Mouse (Mus musculus) heart, adult 2 months (tissue): ENCODE data around the gene Grk3. TPM values are rescaled to one million over a fixed set of nuclear protein-coding genes. Genes with fewer than 3 reads are reported as not detected.

ENCODE experiments used
- DNase-seq, 2 experiments: peaks; one replicate each; pipeline ENCODE4 v3.0.0; 2021
- H3K27ac ChIP-seq: fragments of 200-600 bp; 2 replicates; pipeline ENCODE4 v1.8.1; 2022
- H3K27me3 ChIP-seq: fragments of 200-500 bp; 2 replicates; pipeline ENCODE4 v1.6.1; 2012; ENCODE audit warnings: mild to moderate bottlenecking, low read length, inconsistent platforms, mixed read lengths; ENCODE audit not compliant: control insufficient read depth, insufficient read depth
- H3K36me3 ChIP-seq: fragments of 200-500 bp; 2 replicates; pipeline ENCODE4 v1.6.1; 2012; ENCODE audit warnings: low read length, inconsistent platforms; ENCODE audit not compliant: control insufficient read depth, insufficient read depth
- H3K4me1 ChIP-seq: fragments of 200-500 bp; 2 replicates; pipeline ENCODE4 v1.6.1; 2011; ENCODE audit warnings: low read length; ENCODE audit not compliant: control insufficient read depth, insufficient read depth
- H3K4me3 ChIP-seq: fragments of 200-600 bp; 2 replicates; pipeline ENCODE4 v1.8.1; 2022
- H3K79me2 ChIP-seq: fragments of 200-500 bp; replicated peaks from 2 replicates; pipeline ENCODE4 v1.6.1; 2012; ENCODE audit warnings: mild to moderate bottlenecking, inconsistent platforms, low read length, moderate library complexity, mixed read lengths; ENCODE audit not compliant: control insufficient read depth, insufficient read depth
- H3K9ac ChIP-seq: fragments of 200-500 bp; 2 replicates; pipeline ENCODE4 v1.6.1; 2012; ENCODE audit warnings: low read depth, mild to moderate bottlenecking, control low read depth, inconsistent platforms, low read length, mixed read lengths
- CTCF ChIP-seq: fragments of 200-600 bp; IDR thresholded peaks from 2 replicates; pipeline ENCODE4 v1.8.1; 2022; ENCODE audit warnings: antibody characterized with exemption, mild to moderate bottlenecking, moderate library complexity
- EP300 ChIP-seq: fragments of 200-500 bp; IDR thresholded peaks from 2 replicates; pipeline ENCODE4 v1.6.1; 2011; ENCODE audit warnings: low read depth, low read length, control low read depth; ENCODE audit not compliant: insufficient read depth
- POLR2A ChIP-seq: fragments of 200-500 bp; IDR thresholded peaks from 2 replicates; pipeline ENCODE4 v1.6.1; 2011; ENCODE audit warnings: mild to moderate bottlenecking, low read depth, low read length, control low read depth; ENCODE audit not compliant: insufficient read depth
- WGBS: fragments of 180-500 bp; shearing (Covaris S2); methylation state at CpG from one replicate; pipeline ENCODE4 v1.1.7; 2018; 5-methylcytosine and 5-hydroxymethylcytosine counted together
- intact Hi-C: fragments of 180-260 bp; cut with DNase I; formaldehyde crosslinking; loops from one replicate; pipeline ENCODE4 v1.15.1; 2025
- polyA plus RNA-seq: library from polyadenylated mRNA; depleted of rRNA; stranded (reverse); fragments of >200 nt; gene quantifications from 2 replicates; pipeline ENCODE4 v1.2.3, GENCODE M21; 2012
- total RNA-seq, 2 experiments: library from RNA; stranded (reverse); gene quantifications; 2 replicates each; pipeline ENCODE4 v1.2.3; 2021

Gene Grk3
- total and polyA plus RNA-seq, 3 experiments, result 4.9 to 8.4 (median 5.2) TPM

DNA sequence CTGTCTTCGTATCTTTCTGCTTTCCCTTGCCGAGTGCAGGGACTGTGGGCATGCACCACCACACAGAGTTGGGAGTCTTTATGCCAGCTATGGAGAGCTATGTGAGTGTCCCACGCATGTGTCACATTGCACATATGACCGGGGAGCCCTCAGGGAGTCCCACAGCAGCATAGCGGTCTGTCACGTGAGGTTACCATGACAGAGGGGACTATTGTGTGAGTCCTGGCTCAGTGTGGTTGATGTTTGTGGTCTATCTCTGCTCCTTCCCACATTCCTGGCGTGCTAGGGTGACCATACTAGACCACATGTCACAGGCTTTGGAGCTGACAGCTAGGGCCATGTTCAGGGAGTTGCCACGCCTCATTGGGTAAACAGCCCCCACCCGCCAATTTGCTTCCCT, 36.4 kb downstream of the Grk3 start:
- intact Hi-C loops, result no loop called here
- Histone ChIP-seq H3K27ac (no peak overlapping the region), H3K9ac (no peak overlapping the region), H3K4me1 (no peaks in the 10 kb centered on the region), H3K79me2 (no peaks in the 10 kb centered on the region), H3K4me3 (no peak overlapping the region), H3K27me3 (no peaks in the 10 kb centered on the region), H3K36me3 (no peaks in the 10 kb centered on the region)
- 87% methylated on average over 9 of the region's 9 CpGs for WGBS
- DNase-seq, result no peak
- TF ChIP-seq EP300 (no peak), POLR2A (no peak), CTCF (no peak)

DNA sequence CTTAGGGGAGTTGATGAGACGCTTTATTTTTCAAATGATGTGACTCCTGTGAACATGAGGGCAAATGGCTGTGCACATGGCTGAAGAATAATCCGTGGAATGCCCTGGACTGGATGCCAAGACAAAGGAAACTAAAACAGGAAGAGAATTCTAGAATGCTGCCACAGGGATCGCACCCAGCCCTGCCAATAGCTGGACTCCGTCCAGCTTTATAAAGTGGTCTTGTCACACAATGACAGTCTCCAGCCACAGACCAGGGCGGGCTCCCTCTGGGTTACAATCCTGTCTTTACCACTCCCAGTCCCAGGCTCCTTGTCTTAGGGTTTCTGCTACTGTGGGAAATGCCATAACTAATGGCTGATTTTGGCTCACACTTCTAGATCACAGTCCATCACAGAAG, 38.5 kb downstream of the Grk3 start:
- no peak for DNase-seq
- Histone ChIP-seq H3K27me3 (no peaks in the 10 kb centered on the region), H3K4me3 (no peak overlapping the region), H3K27ac (no peak overlapping the region), H3K9ac (no peak overlapping the region), H3K36me3 (no peaks in the 10 kb centered on the region), H3K79me2 (no peaks in the 10 kb centered on the region), H3K4me1 (no peaks in the 10 kb centered on the region)
- 22% methylated on average over 5 of the region's 5 CpGs for WGBS
- intact Hi-C loops, result no loop called here
- TF ChIP-seq EP300 (no peak), CTCF (no peak), POLR2A (no peak)

DNA sequence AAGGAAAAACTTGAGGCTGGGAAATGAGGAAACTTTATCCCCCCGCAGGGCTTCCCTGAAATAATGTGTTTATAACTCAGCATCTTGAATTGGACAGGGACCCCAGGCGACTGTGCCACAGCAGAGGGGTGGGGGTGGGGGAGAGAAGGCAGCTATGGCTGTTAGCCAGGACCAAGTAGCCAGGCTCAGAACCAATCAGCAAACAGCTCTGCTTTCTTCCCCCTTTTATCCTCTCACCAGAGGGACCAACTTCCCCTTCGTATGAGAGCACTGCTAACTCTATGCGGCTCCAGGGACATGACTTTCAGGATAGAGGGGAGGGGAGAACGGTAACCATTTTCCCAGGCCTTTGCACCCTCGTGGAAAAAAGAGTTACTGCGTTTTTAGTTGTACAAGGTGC, 42.0 kb downstream of the Grk3 start:
- Histone ChIP-seq H3K4me3 (no peak overlapping the region), H3K36me3 (no peaks in the 10 kb centered on the region), H3K27ac (no peak overlapping the region), H3K27me3 (no peaks in the 10 kb centered on the region), H3K4me1 (no peaks in the 10 kb centered on the region), H3K9ac (no peak overlapping the region), H3K79me2 (no peaks in the 10 kb centered on the region)
- TF ChIP-seq POLR2A, result no peak
- TF ChIP-seq CTCF, result no peak
- no peak for TF ChIP-seq EP300
- WGBS, result 58% methylated on average over 7 of the region's 7 CpGs
- DNase-seq, result no peak
- intact Hi-C loops, result no loop called here

DNA sequence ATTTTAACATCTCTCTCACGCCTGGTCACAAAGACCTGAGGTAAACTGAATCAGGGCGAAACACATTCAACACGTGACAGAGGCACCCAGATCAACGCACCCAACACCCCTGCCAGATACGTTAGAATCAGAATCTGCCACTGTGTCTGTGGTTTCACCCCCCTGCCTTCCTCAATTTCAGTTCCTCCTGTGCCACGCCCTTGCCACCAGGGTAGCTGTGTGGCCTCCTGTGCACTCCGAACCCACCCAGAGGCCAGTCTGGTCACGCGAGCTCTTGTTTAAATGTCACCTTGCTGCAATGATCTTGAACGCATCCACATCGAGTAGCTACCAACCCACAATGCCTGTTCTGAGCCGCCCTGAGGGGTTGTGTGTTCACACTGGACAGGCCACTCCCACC, 43.3 kb downstream of the Grk3 start:
- peak in 1 of 2 experiments; percentile 32 for DNase-seq
- WGBS, result 85% methylated on average over 12 of the region's 12 CpGs
- no peak overlapping the region for H3K4me3 ChIP-seq
- H3K79me2 ChIP-seq, result no peaks in the 10 kb centered on the region
- H3K36me3 ChIP-seq, result no peaks in the 10 kb centered on the region
- intact Hi-C loops, result no loop called here
- no peaks in the 10 kb centered on the region for H3K27me3 ChIP-seq
- TF ChIP-seq EP300 (no peak), CTCF (no peak), POLR2A (no peak)
- no peaks in the 10 kb centered on the region for H3K4me1 ChIP-seq
- no peak overlapping the region for H3K27ac ChIP-seq
- H3K9ac ChIP-seq, result no peak overlapping the region

DNA sequence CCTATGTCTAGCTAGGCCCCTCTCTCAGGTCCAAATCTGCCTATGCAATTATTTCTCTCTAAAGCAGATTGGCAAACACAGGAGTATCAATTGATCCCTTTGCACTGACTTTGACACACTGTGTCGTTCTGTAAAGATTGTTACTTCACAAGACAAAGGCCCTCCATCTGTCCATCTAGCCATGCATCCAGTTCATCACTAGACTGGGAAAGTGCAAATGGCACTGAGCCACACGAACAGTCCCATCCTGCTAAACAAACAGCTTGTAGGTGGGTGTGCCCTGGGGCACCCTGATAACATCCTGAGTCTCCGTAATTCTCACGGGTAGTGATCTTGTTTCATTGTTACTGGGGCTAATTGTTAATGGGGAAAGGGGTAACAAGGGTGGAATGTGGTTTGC, 52.1 kb downstream of the Grk3 start:
- TF ChIP-seq CTCF, result no peak
- TF ChIP-seq EP300, result no peak
- no peak for TF ChIP-seq POLR2A
- Histone ChIP-seq H3K27me3 (no peaks in the 10 kb centered on the region), H3K4me3 (no peak overlapping the region), H3K9ac (no peak overlapping the region), H3K4me1 (no peaks in the 10 kb centered on the region), H3K36me3 (no peaks in the 10 kb centered on the region), H3K79me2 (no peaks in the 10 kb centered on the region), H3K27ac (no peak overlapping the region)
- intact Hi-C loops, result no loop called here
- WGBS, result 53% methylated on average over 4 of the region's 4 CpGs
- no peak for DNase-seq

DNA sequence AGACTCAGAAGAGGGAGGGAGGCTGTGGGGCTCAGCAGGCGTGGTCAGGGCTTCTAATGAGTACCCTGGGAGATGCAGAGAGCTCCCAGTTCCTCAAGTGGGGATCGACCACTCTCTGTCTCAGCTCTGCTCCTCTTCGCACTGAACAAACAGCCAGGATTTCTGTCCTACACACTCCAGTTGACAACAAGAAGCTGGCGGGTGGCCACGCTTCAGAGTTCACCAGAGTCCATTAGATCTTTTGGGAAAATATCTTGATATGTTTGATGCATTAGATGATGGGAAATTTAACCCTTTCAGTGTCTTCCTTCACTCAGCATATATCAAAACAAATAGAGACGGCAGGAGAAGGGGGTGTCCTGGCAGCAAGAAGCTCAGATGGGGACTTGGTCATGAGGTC, 53.4 kb downstream of the Grk3 start:
- no peak overlapping the region for H3K4me3 ChIP-seq
- H3K27ac ChIP-seq, result no peak overlapping the region
- H3K36me3 ChIP-seq, result no peaks in the 10 kb centered on the region
- no peak overlapping the region for H3K9ac ChIP-seq
- no peaks in the 10 kb centered on the region for H3K79me2 ChIP-seq
- peaks cover 3% of the 10 kb centered on the region for H3K4me1 ChIP-seq
- intact Hi-C loops, result no loop called here
- TF ChIP-seq CTCF, result no peak
- TF ChIP-seq EP300, result no peak
- TF ChIP-seq POLR2A, result no peak
- no peak for DNase-seq
- WGBS, result 86% methylated on average over 6 of the region's 6 CpGs
- no peaks in the 10 kb centered on the region for H3K27me3 ChIP-seq
